Mouse (Mus musculus): ENCODE data around the gene Eid1. TPM values are rescaled to one million over a fixed set of nuclear protein-coding genes. Genes with fewer than 3 reads are reported as not detected.

Eid1 gene
- polyA plus RNA-seq (2014; fragmentation: Nextera tagmentation; extraction: Ambion mirVana) = 405 and 426 TPM in 2 replicates

- peak within 1 kb of the TSS; percentile 77 for H3K4me3 ChIP-seq (ENCODE audit: low read depth, low read length)
- H3K9me3 ChIP-seq (replicated peaks; ENCODE audit: control insufficient read depth, low read length) = no peaks in the 10 kb centered on the region
- DNase-seq (ENCODE audit: low spot score) (peak; percentile 94), ATAC-seq (peak; percentile 95)
- H3K4me1 ChIP-seq (ENCODE audit: control insufficient read depth, insufficient read depth, low read length) = peaks cover 8% of the 10 kb centered on the region; the same call in 1 of the 2 replicates
- under 1% methylated on average over 73 of the region's 79 CpGs for WGBS
- H3K9ac ChIP-seq (ENCODE audit: low read length) = peak within 1 kb of the TSS; percentile 88
- H3K27me3 ChIP-seq (replicated peaks; ENCODE audit: control insufficient read depth, insufficient read depth, low read length) = no peaks in the 10 kb centered on the region
- no peaks in the 10 kb centered on the region for H3K36me3 ChIP-seq (ENCODE audit: control insufficient read depth, insufficient read depth, low read length)
- peak within 1 kb of the TSS; percentile 59 for H3K4me2 ChIP-seq (ENCODE audit: low read length)
- peak within 1 kb of the TSS; percentile 90 for H3K27ac ChIP-seq (ENCODE audit: low read depth, low read length)
Observed at GRCm38 (mm10) chr2:125672957-125673631, at the start of gene Eid1. Gene Eid1 (plus strand): TSS chr2:125673095.

- H3K4me1 ChIP-seq (ENCODE audit: control insufficient read depth, insufficient read depth, low read length) = peaks cover 5% of the 10 kb centered on the region
- no peaks in the 10 kb centered on the region for H3K27me3 ChIP-seq (replicated peaks; ENCODE audit: control insufficient read depth, insufficient read depth, low read length)
- peaks cover 19% of the 10 kb centered on the region for H3K36me3 ChIP-seq (ENCODE audit: control insufficient read depth, insufficient read depth, low read length)
- no peak overlapping the region for H3K27ac ChIP-seq (ENCODE audit: low read depth, low read length)
- WGBS = 93% methylated on average over 15 of the region's 15 CpGs
- 0 out of 2 replicates have a peak overlapping the region, but pooled peaks have one; percentile 70 for H3K9ac ChIP-seq (ENCODE audit: low read length)
- no peaks in the 10 kb centered on the region for H3K9me3 ChIP-seq (replicated peaks; ENCODE audit: control insufficient read depth, low read length)
- ATAC-seq (no peak), DNase-seq (ENCODE audit: low spot score) (no peak)
- peak overlapping the region; percentile 71; the same call in 1 of the 2 replicates for H3K4me2 ChIP-seq (ENCODE audit: low read length)
- H3K4me3 ChIP-seq (ENCODE audit: low read depth, low read length) = no peak overlapping the region
Observed at GRCm38 (mm10) chr2:125623211-125623610, 49.7 kb upstream of the Eid1 start.

- DNase-seq (ENCODE audit: low spot score) (no peak), ATAC-seq (no peak)
Observed at GRCm38 (mm10) chr2:125624127-125624685, 48.7 kb upstream of the Eid1 start.

GRCm38 (mm10) chr2:125624837-125625351, 48.0 kb upstream of the Eid1 start, which contains the start of gene Cep152:
Gene Cep152 (minus strand): TSS chr2:125625113.
- no peaks in the 10 kb centered on the region for H3K27me3 ChIP-seq (replicated peaks; ENCODE audit: control insufficient read depth, insufficient read depth, low read length)
- H3K4me2 ChIP-seq (ENCODE audit: low read length) = peak within 1 kb of the TSS; percentile 71
- H3K27ac ChIP-seq (ENCODE audit: low read depth, low read length) = no peak within 1 kb of the TSS
- under 1% methylated on average over 49 of the region's 50 CpGs for WGBS
- H3K9me3 ChIP-seq (replicated peaks; ENCODE audit: control insufficient read depth, low read length) = no peaks in the 10 kb centered on the region
- ATAC-seq = peak; percentile 100
- H3K4me3 ChIP-seq (ENCODE audit: low read depth, low read length) = peak within 1 kb of the TSS; percentile 73
- H3K9ac ChIP-seq (ENCODE audit: low read length) = peak within 1 kb of the TSS; percentile 70
- H3K4me1 ChIP-seq (ENCODE audit: control insufficient read depth, insufficient read depth, low read length) = peaks cover 5% of the 10 kb centered on the region
- DNase-seq (ENCODE audit: low spot score) = peak; percentile 98
- peaks cover 5% of the 10 kb centered on the region for H3K36me3 ChIP-seq (ENCODE audit: control insufficient read depth, insufficient read depth, low read length)

More at GRCm38 (mm10) chr2:125624127-125624685, 48.7 kb upstream of the Eid1 start:
- H3K4me2 ChIP-seq (ENCODE audit: low read length) = peak overlapping the region; percentile 71
- H3K4me1 ChIP-seq (ENCODE audit: control insufficient read depth, insufficient read depth, low read length) = peaks cover 5% of the 10 kb centered on the region
- H3K9me3 ChIP-seq (replicated peaks; ENCODE audit: control insufficient read depth, low read length) = no peaks in the 10 kb centered on the region
- H3K36me3 ChIP-seq (ENCODE audit: control insufficient read depth, insufficient read depth, low read length) = peaks cover 12% of the 10 kb centered on the region
- no peaks in the 10 kb centered on the region for H3K27me3 ChIP-seq (replicated peaks; ENCODE audit: control insufficient read depth, insufficient read depth, low read length)
- peak overlapping the region; percentile 73 for H3K4me3 ChIP-seq (ENCODE audit: low read depth, low read length)
- peak overlapping the region; percentile 70 for H3K9ac ChIP-seq (ENCODE audit: low read length)
- WGBS = 13% methylated on average over 9 of the region's 9 CpGs
- no peak overlapping the region for H3K27ac ChIP-seq (ENCODE audit: low read depth, low read length)

- Histone ChIP-seq H3K9me3 (replicated peaks; ENCODE audit: control insufficient read depth, low read length) (no peaks in the 10 kb centered on the region), H3K27ac (ENCODE audit: low read depth, low read length) (no peak overlapping the region), H3K9ac (ENCODE audit: low read length) (no peak overlapping the region), H3K36me3 (ENCODE audit: control insufficient read depth, insufficient read depth, low read length) (no peaks in the 10 kb centered on the region), H3K4me2 (ENCODE audit: low read length) (no peak overlapping the region), H3K27me3 (replicated peaks; ENCODE audit: control insufficient read depth, insufficient read depth, low read length) (no peaks in the 10 kb centered on the region), H3K4me3 (ENCODE audit: low read depth, low read length) (no peak overlapping the region), H3K4me1 (ENCODE audit: control insufficient read depth, insufficient read depth, low read length) (peaks cover 5% of the 10 kb centered on the region)
- DNase-seq (ENCODE audit: low spot score) (no peak), ATAC-seq (no peak)
- WGBS = 88% methylated on average over 4 of the region's 4 CpGs
Observed at GRCm38 (mm10) chr2:125626536-125626935, 46.4 kb upstream of the Eid1 start.

GRCm38 (mm10) chr2:125628487-125628886, 44.4 kb upstream of the Eid1 start:
- no peak for DNase-seq (ENCODE audit: low spot score)
- H3K4me1 ChIP-seq (ENCODE audit: control insufficient read depth, insufficient read depth, low read length) = peaks cover 5% of the 10 kb centered on the region
- no peak for ATAC-seq
- H3K9me3 ChIP-seq (replicated peaks; ENCODE audit: control insufficient read depth, low read length) = no peaks in the 10 kb centered on the region
- H3K4me3 ChIP-seq (ENCODE audit: low read depth, low read length) = no peak overlapping the region
- no peaks in the 10 kb centered on the region for H3K27me3 ChIP-seq (replicated peaks; ENCODE audit: control insufficient read depth, insufficient read depth, low read length)
- H3K9ac ChIP-seq (ENCODE audit: low read length) = no peak overlapping the region
- H3K4me2 ChIP-seq (ENCODE audit: low read length) = no peak overlapping the region
- no peaks in the 10 kb centered on the region for H3K36me3 ChIP-seq (ENCODE audit: control insufficient read depth, insufficient read depth, low read length)
- WGBS = 91% methylated on average over 6 of the region's 6 CpGs
- H3K27ac ChIP-seq (ENCODE audit: low read depth, low read length) = no peak overlapping the region

GRCm38 (mm10) chr2:125630010-125630409, 42.9 kb upstream of the Eid1 start:
- Histone ChIP-seq H3K27me3 (replicated peaks; ENCODE audit: control insufficient read depth, insufficient read depth, low read length) (no peaks in the 10 kb centered on the region), H3K27ac (ENCODE audit: low read depth, low read length) (no peak overlapping the region), H3K9ac (ENCODE audit: low read length) (no peak overlapping the region), H3K4me2 (ENCODE audit: low read length) (no peak overlapping the region), H3K4me3 (ENCODE audit: low read depth, low read length) (no peak overlapping the region), H3K36me3 (ENCODE audit: control insufficient read depth, insufficient read depth, low read length) (no peaks in the 10 kb centered on the region), H3K9me3 (replicated peaks; ENCODE audit: control insufficient read depth, low read length) (no peaks in the 10 kb centered on the region), H3K4me1 (ENCODE audit: control insufficient read depth, insufficient read depth, low read length) (no peaks in the 10 kb centered on the region)
- DNase-seq (ENCODE audit: low spot score) (no peak), ATAC-seq (no peak)
- 92% methylated on average over 2 of the region's 2 CpGs for WGBS

GRCm38 (mm10) chr2:125637331-125637730, 35.6 kb upstream of the Eid1 start:
- WGBS = 90% methylated on average over 7 of the region's 7 CpGs
- H3K27ac ChIP-seq (ENCODE audit: low read depth, low read length) = no peak overlapping the region
- H3K4me2 ChIP-seq (ENCODE audit: low read length) = no peak overlapping the region
- no peak overlapping the region for H3K9ac ChIP-seq (ENCODE audit: low read length)
- no peaks in the 10 kb centered on the region for H3K36me3 ChIP-seq (ENCODE audit: control insufficient read depth, insufficient read depth, low read length)
- no peak overlapping the region for H3K4me3 ChIP-seq (ENCODE audit: low read depth, low read length)
- H3K4me1 ChIP-seq (ENCODE audit: control insufficient read depth, insufficient read depth, low read length) = no peaks in the 10 kb centered on the region
- H3K9me3 ChIP-seq (replicated peaks; ENCODE audit: control insufficient read depth, low read length) = no peaks in the 10 kb centered on the region
- ATAC-seq = no peak
- no peak for DNase-seq (ENCODE audit: low spot score)
- no peaks in the 10 kb centered on the region for H3K27me3 ChIP-seq (replicated peaks; ENCODE audit: control insufficient read depth, insufficient read depth, low read length)

GRCm38 (mm10) chr2:125644912-125645311, 28.0 kb upstream of the Eid1 start:
- 67% methylated on average over 6 of the region's 6 CpGs for WGBS
- ATAC-seq = no peak
- Histone ChIP-seq H3K4me1 (ENCODE audit: control insufficient read depth, insufficient read depth, low read length) (no peaks in the 10 kb centered on the region), H3K27me3 (replicated peaks; ENCODE audit: control insufficient read depth, insufficient read depth, low read length) (no peaks in the 10 kb centered on the region), H3K9ac (ENCODE audit: low read length) (no peak overlapping the region), H3K4me2 (ENCODE audit: low read length) (no peak overlapping the region), H3K27ac (ENCODE audit: low read depth, low read length) (no peak overlapping the region), H3K4me3 (ENCODE audit: low read depth, low read length) (no peak overlapping the region), H3K9me3 (replicated peaks; ENCODE audit: control insufficient read depth, low read length) (no peaks in the 10 kb centered on the region), H3K36me3 (ENCODE audit: control insufficient read depth, insufficient read depth, low read length) (no peaks in the 10 kb centered on the region)
- DNase-seq (ENCODE audit: low spot score) = no peak

All from forebrain, embryonic 14.5 days (tissue).